Comparison of ENCODE assay signal across 11 mouse cellular contexts in genomic region chr11:62537089-62537488, GRCm38 (mm10). TPM values are rescaled to one million over a fixed set of nuclear protein-coding genes. Genes with fewer than 3 reads are reported as not detected.
DNase-seq lines count a peak whose midpoint lies in the region; ATAC-seq and TF ChIP-seq lines count a peak whose summit lies in the region.
"Had no signal": no experiment of that assay in that cellular context is flagged by ENCODE, and none has a peak within 500 bp of the region (broad histone marks: within the 10 kb centered on the region; RNA-seq: fewer than 3 reads in every experiment).

No protein-coding gene starts in this region.

- TF ChIP-seq CTCF in MEL (IDR thresholded peaks at IDR 0.05 in 2 of 3, conservative IDR thresholded peaks at IDR 0.05 in 1 of 3; ENCODE audit: control insufficient read depth in 1 of 3, insufficient read depth in 1 of 3, low read depth in 2 of 3, low read length in 3 of 3, poor library complexity in 1 of 3, severe bottlenecking in 1 of 3), result no peak

- H3K79me2 ChIP-seq in MEL (ENCODE audit: control insufficient read depth, insufficient read depth, low read length, poor library complexity), result peaks cover 28% of the 10 kb centered on the region

- H3K9me3 ChIP-seq in hindbrain, embryonic 13.5 days, result no peaks in the 10 kb centered on the region
- no peaks in the 10 kb centered on the region for H3K9me3 ChIP-seq in hindbrain, embryonic 10.5 days
- H3K9me3 ChIP-seq in MEL (replicated peaks; ENCODE audit: insufficient read depth, low read length), result no peaks in the 10 kb centered on the region
- no peaks in the 10 kb centered on the region for H3K9me3 ChIP-seq in hindbrain, embryonic 15.5 days
- no peaks in the 10 kb centered on the region for H3K9me3 ChIP-seq in midbrain, embryonic 16.5 days (replicated peaks; ENCODE audit: control insufficient read depth, low read length, poor library complexity, severe bottlenecking)

- no peak for ATAC-seq in hindbrain, embryonic 13.5 days (ENCODE audit: low FRiP score)
- ATAC-seq in hindbrain, embryonic 15.5 days (ENCODE audit: low FRiP score, low read depth), result no peak
- no peak for ATAC-seq in midbrain, embryonic 16.5 days
- ATAC-seq: CD4-positive, CD25-positive, alpha-beta regulatory T cell, adult 4 months had no signal

- no peak overlapping the region for H3K27ac ChIP-seq in hindbrain, embryonic 13.5 days
- no peak overlapping the region for H3K27ac ChIP-seq in hindbrain, embryonic 10.5 days
- no peak overlapping the region; the same call in 1 of the 2 replicates for H3K27ac ChIP-seq in MEL (ENCODE audit: control insufficient read depth, low read depth, low read length)
- no peak overlapping the region for H3K27ac ChIP-seq in hindbrain, embryonic 15.5 days (replicated peaks)
- H3K27ac ChIP-seq in midbrain, embryonic 16.5 days (ENCODE audit: low read length), result no peak overlapping the region

- H3K4me2 ChIP-seq in hindbrain, embryonic 13.5 days, result peak overlapping the region; percentile 83
- H3K4me2 ChIP-seq in hindbrain, embryonic 15.5 days, result peak overlapping the region; percentile 86
- peak overlapping the region; percentile 86 for H3K4me2 ChIP-seq in midbrain, embryonic 16.5 days (ENCODE audit: low read length)

- H3K4me3 ChIP-seq in hindbrain, embryonic 13.5 days, result peak overlapping the region; percentile 81; the same call in 1 of the 2 replicates
- no peak overlapping the region for H3K4me3 ChIP-seq in hindbrain, embryonic 10.5 days
- H3K4me3 ChIP-seq in MEL (ENCODE audit: control insufficient read depth in 1 of 2, insufficient read depth in 1 of 2, low read depth in 2 of 2, low read length in 2 of 2), result peak overlapping the region; percentile 58 to 61
- peak overlapping the region; percentile 78; the same call in 1 of the 2 replicates for H3K4me3 ChIP-seq in hindbrain, embryonic 15.5 days
- H3K4me3 ChIP-seq in midbrain, embryonic 16.5 days (ENCODE audit: low read depth, low read length), result no peak overlapping the region

- H3K9ac ChIP-seq in hindbrain, embryonic 13.5 days, result no peak overlapping the region
- peak overlapping the region; percentile 100 for H3K9ac ChIP-seq in MEL (ENCODE audit: control insufficient read depth, low read depth, low read length, poor library complexity, severe bottlenecking)
- H3K9ac ChIP-seq in hindbrain, embryonic 15.5 days, result 0 out of 2 replicates have a peak overlapping the region, but pooled peaks have one; percentile 0
- 0 out of 2 replicates have a peak overlapping the region, but pooled peaks have one; percentile 20 for H3K9ac ChIP-seq in midbrain, embryonic 16.5 days (ENCODE audit: low read depth, low read length)

- TF ChIP-seq EP300 in MEL (IDR thresholded peaks at IDR 0.05; ENCODE audit: low read depth in 1 of 2, low read length in 2 of 2), result no peak

- H3K27me3 ChIP-seq in hindbrain, embryonic 13.5 days, result 0 out of 2 replicates have a peak, but pooled peaks cover 4% of the 10 kb centered on the region
- H3K27me3 ChIP-seq in hindbrain, embryonic 10.5 days (ENCODE audit: insufficient read depth, poor library complexity, severe bottlenecking), result peaks cover 39% of the 10 kb centered on the region
- no peaks in the 10 kb centered on the region for H3K27me3 ChIP-seq in MEL (ENCODE audit: control insufficient read depth in 1 of 2, insufficient read depth in 2 of 2, low read length in 2 of 2)
- H3K27me3 ChIP-seq in hindbrain, embryonic 15.5 days, result no peaks in the 10 kb centered on the region
- no peaks in the 10 kb centered on the region for H3K27me3 ChIP-seq in midbrain, embryonic 16.5 days (ENCODE audit: control insufficient read depth, insufficient read depth, low read depth, low read length)

- 81% methylated on average over 8 of the region's 8 CpGs for WGBS in hindbrain, embryonic 13.5 days
- 90% methylated on average over 8 of the region's 8 CpGs for WGBS in hindbrain, embryonic 10.5 days
- WGBS in hindbrain, embryonic 15.5 days, result 82% methylated on average over 8 of the region's 8 CpGs
- WGBS in midbrain, embryonic 16.5 days, result 84% methylated on average over 8 of the region's 8 CpGs

- no peak for TF ChIP-seq RAD21 in MEL (IDR thresholded peaks at IDR 0.05; ENCODE audit: low read depth, low read length)

- TF ChIP-seq POLR2A in MEL (IDR thresholded peaks at IDR 0.05; ENCODE audit: control insufficient read depth in 1 of 2, insufficient read depth in 1 of 2, low read depth in 1 of 2, low read length in 2 of 2, poor library complexity in 1 of 2), result no peak

- peaks cover 21% of the 10 kb centered on the region for H3K4me1 ChIP-seq in hindbrain, embryonic 13.5 days (replicated peaks)
- H3K4me1 ChIP-seq in hindbrain, embryonic 10.5 days (replicated peaks), result peaks cover 24% of the 10 kb centered on the region
- H3K4me1 ChIP-seq in MEL (ENCODE audit: control insufficient read depth in 1 of 2, insufficient read depth in 2 of 2, low read length in 2 of 2), result peaks cover 4 to 6% of the 10 kb centered on the region in 2 experiments
- peaks cover 20% of the 10 kb centered on the region for H3K4me1 ChIP-seq in hindbrain, embryonic 15.5 days (replicated peaks)
- peaks cover 15% of the 10 kb centered on the region for H3K4me1 ChIP-seq in midbrain, embryonic 16.5 days (ENCODE audit: control insufficient read depth, insufficient read depth, low read length)

- DNase-seq in hindbrain, embryonic 10.5 days (ENCODE audit: low spot score), result no peak
- no peak for DNase-seq in MEL (ENCODE audit: low read depth, low spot score)
- no peak for DNase-seq in right cerebral cortex, postnatal 4 days
- DNase-seq in right cerebral cortex, postnatal 36 days (ENCODE audit: low spot score in 2 of 2), result no peak
- DNase-seq in layer of hippocampus, postnatal 10 days (ENCODE audit: low spot score in 2 of 2), result no peak
- DNase-seq: gastrocnemius, postnatal 36 days; kidney, postnatal 4 days had no signal

- H3K36me3 ChIP-seq in hindbrain, embryonic 13.5 days, result peaks cover 21% of the 10 kb centered on the region
- peaks cover 8% of the 10 kb centered on the region for H3K36me3 ChIP-seq in hindbrain, embryonic 10.5 days
- H3K36me3 ChIP-seq in MEL (ENCODE audit: control insufficient read depth in 1 of 2, insufficient read depth in 2 of 2, low read length in 2 of 2), result peaks cover 16 to 18% of the 10 kb centered on the region in 2 experiments
- H3K36me3 ChIP-seq in hindbrain, embryonic 15.5 days, result peaks cover 11% of the 10 kb centered on the region; the same call in 1 of the 2 replicates
- H3K36me3 ChIP-seq in midbrain, embryonic 16.5 days (ENCODE audit: control insufficient read depth, insufficient read depth, low read length), result peaks cover 6% of the 10 kb centered on the region; the same call in 1 of the 2 replicates

TF ChIP-seq in MEL, 35 proteins besides CTCF, POLR2A, EP300 and RAD21:
- TF ChIP-seq ZNF384 (IDR thresholded peaks at IDR 0.05; ENCODE audit: low read depth, low read length) (peak; percentile 75), ETS1 (IDR thresholded peaks at IDR 0.05; ENCODE audit: low read depth, low read length) (no peak)

RNA-seq across cellular contexts. Expression of gene Cenpv, which starts 2.0 kb away (rescaled TPM):
- 49.4 and 55.5 TPM in 2 replicates for polyA plus RNA-seq in hindbrain, embryonic 13.5 days (2015; fragmentation: Nextera tagmentation; extraction: Ambion mirVana)
- polyA plus RNA-seq in hindbrain, embryonic 10.5 days (2016; fragmentation: Nextera tagmentation; extraction: Ambion mirVana), result 27.8 and 39.0 TPM in 2 replicates
- total RNA-seq in MEL (2012; rRNA removed), result 150 and 178 TPM in 2 replicates
- polyA plus RNA-seq in MEL (2012; ENCODE audit: insufficient read depth in 1 of 2, insufficient read length in 2 of 2, low read depth in 1 of 2, low replicate concordance in 2 of 2, missing spikeins in 1 of 2), result 1,000 to 10,000 TPM in 1 of 2 experiments, 100 to 1,000 TPM in 1; 149 to 2,878 TPM
- 56.8 and 57.3 TPM in 2 replicates for polyA plus RNA-seq in hindbrain, embryonic 15.5 days (2015; fragmentation: Nextera tagmentation; extraction: Ambion mirVana)
- polyA plus RNA-seq in midbrain, embryonic 16.5 days (2015; fragmentation: Nextera tagmentation; extraction: Ambion mirVana), result 51.2 and 54.4 TPM in 2 replicates
- total RNA-seq in layer of hippocampus, postnatal 10 days (2021), result 10 to 100 TPM; 41.5 to 44.4 TPM

RNA-seq across cellular contexts. Expression of gene Ubb, which starts 13.9 kb away (rescaled TPM):
- 4,618 and 4,725 TPM in 2 replicates for polyA plus RNA-seq in hindbrain, embryonic 13.5 days (2015; fragmentation: Nextera tagmentation; extraction: Ambion mirVana)
- 3,368 and 3,918 TPM in 2 replicates for polyA plus RNA-seq in hindbrain, embryonic 10.5 days (2016; fragmentation: Nextera tagmentation; extraction: Ambion mirVana)
- 1,877 and 1,965 TPM in 2 replicates for total RNA-seq in MEL (2012; rRNA removed)
- polyA plus RNA-seq in MEL (2012; ENCODE audit: insufficient read depth in 1 of 2, insufficient read length in 2 of 2, low read depth in 1 of 2, low replicate concordance in 2 of 2, missing spikeins in 1 of 2), result 1,000 to 10,000 TPM in 1 of 2 experiments, not detected in 1; 1,800 TPM
- 4,365 and 4,386 TPM in 2 replicates for polyA plus RNA-seq in hindbrain, embryonic 15.5 days (2015; fragmentation: Nextera tagmentation; extraction: Ambion mirVana)
- polyA plus RNA-seq in midbrain, embryonic 16.5 days (2015; fragmentation: Nextera tagmentation; extraction: Ambion mirVana), result 4,809 and 4,815 TPM in 2 replicates
- 1,000 to 10,000 TPM; 1,541 to 1,698 TPM for total RNA-seq in layer of hippocampus, postnatal 10 days (2021)

RNA-seq across cellular contexts. Expression of gene Trpv2, which starts 37.2 kb away (rescaled TPM):
- 21.5 and 21.7 TPM in 2 replicates for polyA plus RNA-seq in hindbrain, embryonic 13.5 days (2015; fragmentation: Nextera tagmentation; extraction: Ambion mirVana)
- 6.2 and 6.5 TPM in 2 replicates for polyA plus RNA-seq in hindbrain, embryonic 10.5 days (2016; fragmentation: Nextera tagmentation; extraction: Ambion mirVana)
- total RNA-seq in MEL (2012; rRNA removed), result 30.4 and 32.0 TPM in 2 replicates
- 10 to 100 TPM in 1 of 2 experiments, not detected in 1; 30.0 TPM for polyA plus RNA-seq in MEL (2012; ENCODE audit: insufficient read depth in 1 of 2, insufficient read length in 2 of 2, low read depth in 1 of 2, low replicate concordance in 2 of 2, missing spikeins in 1 of 2)
- 30.9 and 31.2 TPM in 2 replicates for polyA plus RNA-seq in hindbrain, embryonic 15.5 days (2015; fragmentation: Nextera tagmentation; extraction: Ambion mirVana)
- 43.5 and 43.7 TPM in 2 replicates for polyA plus RNA-seq in midbrain, embryonic 16.5 days (2015; fragmentation: Nextera tagmentation; extraction: Ambion mirVana)
- 10 to 100 TPM; 26.1 to 26.3 TPM for total RNA-seq in layer of hippocampus, postnatal 10 days (2021)

Comparison
In these comparisons a context has a peak if more than half of its experiments do, and no peak if none do; other contexts are left out.
1. H3K4me3 ChIP-seq: peak in hindbrain, embryonic 13.5 days (single experiment), MEL (2 of 2) and hindbrain, embryonic 15.5 days (single experiment); none in hindbrain, embryonic 10.5 days (single experiment) and midbrain, embryonic 16.5 days (single experiment).
2. Peak in every context shown above with its lines, with median percentiles within 50 percentile points of each other: H3K4me2 ChIP-seq.